Mouse (Mus musculus) small intestine, adult 10 weeks (tissue): Measurements from ENCODE around the gene Gnb5. TPM values are rescaled to one million over a fixed set of nuclear protein-coding genes. Genes with fewer than 3 reads are reported as not detected.

ENCODE experiments used
- polyA plus RNA-seq: library from polyadenylated mRNA; stranded (reverse); fragments of 350-450 nt; fragmentation: Illumina TruSeq; extraction: RNeasy Lipid Tissue Mini Kit (QIAGEN cat#74804); gene quantifications from one replicate; pipeline ENCODE4 v1.2.3, GENCODE M21; 2014; ENCODE audit warnings: low replicate concordance

The Gnb5 gene
- polyA plus RNA-seq: 7.9 TPM

GRCm38 (mm10) chr9:75306126-75306898 is at the start of gene Gnb5:
Gnb5 (plus strand) TSS chr9:75306288.

DNA sequence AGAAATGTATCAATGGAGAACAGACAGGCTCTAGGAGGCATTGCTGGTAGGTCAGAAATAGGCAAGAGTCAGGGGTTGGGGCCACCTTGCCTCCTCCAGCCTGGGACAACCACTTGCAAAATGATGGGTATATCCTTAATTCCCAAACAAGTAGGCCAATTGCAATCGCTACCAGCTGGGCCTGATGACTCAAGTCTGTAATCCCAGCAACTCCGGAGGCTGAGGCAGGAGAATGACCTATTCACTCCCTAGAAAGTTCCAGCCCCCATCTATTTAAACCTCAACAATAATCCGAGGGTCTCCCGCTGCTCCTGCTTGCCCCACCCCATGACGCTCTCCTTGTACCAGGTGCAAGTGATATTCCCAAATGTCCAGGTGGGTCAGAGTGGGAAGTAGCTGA is 41.4 kb downstream of the Gnb5 start, which contains the start of gene Bcl2l10:
TSS of gene Bcl2l10 (plus strand) at position 301 of the 400 bp plus-strand sequence.

Other genes with a start within 250 kb of the Gnb5 start
- 7.4 TPM for gene Myo5a, start 235.3 kb upstream of the Gnb5 start, polyA plus RNA-seq
- 11.6 TPM for gene Myo5c, start 74.3 kb upstream of the Gnb5 start, polyA plus RNA-seq
- not detected for gene Bcl2l10, start 41.5 kb downstream of the Gnb5 start, polyA plus RNA-seq
- gene Mapk6, start 103.7 kb downstream of the Gnb5 start, polyA plus RNA-seq: 111 TPM
- gene Leo1, start 135.2 kb downstream of the Gnb5 start, polyA plus RNA-seq: 29.3 TPM